Mouse (Mus musculus) liver, embryonic 13.5 days (tissue): ENCODE measurements around the gene Mettl7a3. TPM values are rescaled to one million over a fixed set of nuclear protein-coding genes. Genes with fewer than 3 reads are reported as not detected.
"Not testable (repeated sequence)": the region's sequence is repeated elsewhere in the genome, so short reads cannot be mapped to it uniquely, and the experiment has no call there.

Source experiments
- ATAC-seq: fragments of 200-750 bp; cut with Nextera tagmentation; 2 replicates; pipeline ENCODE4 v1.8.0; 2017; ENCODE audit warnings: low read depth, mild to moderate bottlenecking, moderate number of reproducible peaks, moderate library complexity
- DNase-seq: peaks from one replicate; pipeline ENCODE4 v3.0.0; 2022
- H3K27ac ChIP-seq: fragments of 300-500 bp; sonication (generic); 2 replicates; pipeline ENCODE4 v1.5.1; 2015; ENCODE audit warnings: moderate library complexity, mild to moderate bottlenecking, inconsistent platforms
- H3K27me3 ChIP-seq: fragments of 300-500 bp; sonication (generic); 2 replicates; pipeline ENCODE4 v1.6.1; 2015; ENCODE audit warnings: mild to moderate bottlenecking, inconsistent platforms
- H3K36me3 ChIP-seq: fragments of 300-500 bp; sonication (generic); 2 replicates; pipeline ENCODE4 v1.6.1; 2015; ENCODE audit warnings: mild to moderate bottlenecking, inconsistent platforms
- H3K4me1 ChIP-seq: fragments of 300-500 bp; sonication (generic); replicated peaks from 2 replicates; pipeline ENCODE4 v1.6.1; 2015; ENCODE audit warnings: inconsistent platforms
- H3K4me2 ChIP-seq: fragments of 300-500 bp; sonication (generic); 2 replicates; pipeline ENCODE4 v1.6.1; 2015; ENCODE audit warnings: inconsistent platforms, mild to moderate bottlenecking, moderate library complexity
- H3K4me3 ChIP-seq: fragments of 300-500 bp; sonication (generic); replicated peaks from 2 replicates; pipeline ENCODE4 v1.5.1; 2015; ENCODE audit warnings: mild to moderate bottlenecking, inconsistent platforms
- H3K9ac ChIP-seq: fragments of 300-500 bp; sonication (generic); 2 replicates; pipeline ENCODE4 v1.6.1; 2015; ENCODE audit warnings: mild to moderate bottlenecking, inconsistent platforms
- H3K9me3 ChIP-seq: fragments of 300-500 bp; sonication (generic); replicated peaks from 2 replicates; pipeline ENCODE4 v1.6.1; 2016; ENCODE audit warnings: inconsistent platforms
- WGBS: fragments of 180-500 bp; shearing (Covaris S2); methylation state at CpG from one replicate; pipeline ENCODE4 v1.1.7; 2015; ENCODE audit not compliant: insufficient replicate concordance; 5-methylcytosine and 5-hydroxymethylcytosine counted together
- polyA plus RNA-seq: library from polyadenylated mRNA; unstranded; fragments of >200 nt; fragmentation: Nextera tagmentation; extraction: Ambion mirVana; gene quantifications from 2 replicates; pipeline ENCODE4 v1.2.1, GENCODE M21; 2015

Mettl7a3 gene
- polyA plus RNA-seq, 1 experiment from 2014 or later, result not detected

- no peak within 1 kb of the TSS for H3K4me3 ChIP-seq
- no peaks in the 10 kb centered on the region for H3K36me3 ChIP-seq
- ATAC-seq (no peak), DNase-seq (no peak)
- H3K9me3 ChIP-seq, result no peaks in the 10 kb centered on the region
- no peak within 1 kb of the TSS for H3K27ac ChIP-seq
- no peak within 1 kb of the TSS for H3K4me2 ChIP-seq
- no peaks in the 10 kb centered on the region for H3K4me1 ChIP-seq
- 71% methylated on average over 7 of the region's 7 CpGs for WGBS
- H3K9ac ChIP-seq, result no peak within 1 kb of the TSS
- H3K27me3 ChIP-seq, result no peaks in the 10 kb centered on the region
Observed at GRCm38 (mm10) chr15:100364242-100364641, 29.5 kb downstream of the Mettl7a3 start, which contains the start of gene Higd1c. Higd1c (plus strand) TSS chr15:100364542.

DNA sequence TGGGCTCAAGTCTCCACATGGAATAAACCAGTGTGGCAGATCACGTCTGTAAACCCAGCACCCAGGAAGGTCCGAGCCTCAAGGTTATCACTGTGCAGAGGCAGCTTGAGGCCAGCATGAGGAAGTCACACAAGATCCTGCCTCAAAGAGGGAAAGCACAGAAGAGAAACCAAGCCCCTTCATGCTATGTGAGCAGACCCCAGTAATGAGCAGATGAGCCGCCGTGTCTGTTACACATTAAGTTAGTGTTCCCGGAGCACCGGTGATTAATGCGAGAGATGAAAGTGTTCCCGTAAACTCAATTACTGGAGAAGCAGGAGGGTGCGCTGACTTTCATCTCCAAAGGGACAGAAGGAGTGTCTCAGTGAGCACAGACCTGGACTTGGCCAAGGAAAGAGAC, 31.2 kb downstream of the Mettl7a3 start:
- not testable (repeated sequence) for H3K4me3 ChIP-seq, H3K36me3 ChIP-seq, H3K9ac ChIP-seq, H3K4me2 ChIP-seq, H3K4me1 ChIP-seq, H3K27me3 ChIP-seq, DNase-seq, ATAC-seq, H3K9me3 ChIP-seq, H3K27ac ChIP-seq
- 72% methylated on average over 9 of the region's 9 CpGs for WGBS

- Histone ChIP-seq H3K4me2 (no peak overlapping the region), H3K9ac (no peak overlapping the region), H3K36me3 (no peaks in the 10 kb centered on the region), H3K9me3 (no peaks in the 10 kb centered on the region), H3K27ac (no peak overlapping the region), H3K4me3 (no peak overlapping the region), H3K4me1 (no peaks in the 10 kb centered on the region), H3K27me3 (no peaks in the 10 kb centered on the region)
- no peak for DNase-seq
- whole genome bisulfite sequencing, result 64% methylated on average over 7 of the region's 7 CpGs
- no peak for ATAC-seq
Observed at GRCm38 (mm10) chr15:100367119-100367518, 32.4 kb downstream of the Mettl7a3 start.

GRCm38 (mm10) chr15:100375066-100375465, 40.3 kb downstream of the Mettl7a3 start:
- 22% methylated on average over 5 of the region's 5 CpGs for WGBS
- Histone ChIP-seq H3K27me3 (no peaks in the 10 kb centered on the region), H3K27ac (no peak overlapping the region), H3K4me2 (no peak overlapping the region), H3K4me3 (no peak overlapping the region), H3K9ac (no peak overlapping the region), H3K4me1 (peaks cover 4% of the 10 kb centered on the region; the same call in 1 of the 2 replicates), H3K9me3 (no peaks in the 10 kb centered on the region), H3K36me3 (no peaks in the 10 kb centered on the region)
- no peak for ATAC-seq
- peak; percentile 51 for DNase-seq

- not testable (repeated sequence) for H3K9ac ChIP-seq, H3K27ac ChIP-seq, H3K4me1 ChIP-seq, H3K9me3 ChIP-seq, H3K4me3 ChIP-seq, H3K4me2 ChIP-seq, H3K36me3 ChIP-seq, H3K27me3 ChIP-seq
- peak; percentile 35 for ATAC-seq
- peak; percentile 24 for DNase-seq
- WGBS, result 29% methylated on average over 4 of the region's 9 CpGs
Observed at GRCm38 (mm10) chr15:100377847-100378505, 43.2 kb downstream of the Mettl7a3 start.

DNA sequence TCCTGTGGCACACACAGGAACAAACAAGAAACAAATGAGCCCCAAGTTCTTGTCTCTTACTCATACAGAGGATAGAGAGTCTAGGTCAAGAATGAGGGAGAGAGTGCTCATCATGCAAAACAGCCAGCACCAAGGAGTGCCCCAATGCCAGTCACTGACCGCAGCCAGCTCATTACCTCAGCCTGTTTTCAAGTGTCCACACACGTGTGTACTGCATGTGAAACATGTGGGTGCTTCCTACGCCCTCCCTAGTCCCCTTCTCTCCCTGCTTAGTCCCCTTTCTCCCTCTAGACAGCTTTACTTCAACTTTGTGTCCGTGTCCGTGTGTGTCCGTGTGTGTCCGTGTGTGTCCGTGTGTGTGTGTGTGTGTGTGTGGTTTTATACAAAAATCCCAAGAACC, 44.9 kb downstream of the Mettl7a3 start:
- no peak overlapping the region for H3K4me3 ChIP-seq
- no peaks in the 10 kb centered on the region for H3K9me3 ChIP-seq
- H3K4me1 ChIP-seq, result peaks cover 4% of the 10 kb centered on the region; the same call in 1 of the 2 replicates
- DNase-seq (no peak), ATAC-seq (no peak)
- 69% methylated on average over 8 of the region's 8 CpGs for WGBS
- no peak overlapping the region for H3K9ac ChIP-seq
- no peaks in the 10 kb centered on the region for H3K27me3 ChIP-seq
- H3K4me2 ChIP-seq, result no peak overlapping the region
- H3K36me3 ChIP-seq, result no peaks in the 10 kb centered on the region
- no peak overlapping the region for H3K27ac ChIP-seq

GRCm38 (mm10) chr15:100380104-100380503, 45.4 kb downstream of the Mettl7a3 start:
- Histone ChIP-seq H3K4me2 (no peak overlapping the region), H3K9me3 (no peaks in the 10 kb centered on the region), H3K9ac (no peak overlapping the region), H3K27me3 (no peaks in the 10 kb centered on the region), H3K4me1 (peaks cover 4% of the 10 kb centered on the region; the same call in 1 of the 2 replicates), H3K4me3 (no peak overlapping the region), H3K36me3 (no peaks in the 10 kb centered on the region), H3K27ac (no peak overlapping the region)
- WGBS, result 36% methylated on average over 2 of the region's 2 CpGs
- ATAC-seq, result no peak
- DNase-seq, result no peak

DNA sequence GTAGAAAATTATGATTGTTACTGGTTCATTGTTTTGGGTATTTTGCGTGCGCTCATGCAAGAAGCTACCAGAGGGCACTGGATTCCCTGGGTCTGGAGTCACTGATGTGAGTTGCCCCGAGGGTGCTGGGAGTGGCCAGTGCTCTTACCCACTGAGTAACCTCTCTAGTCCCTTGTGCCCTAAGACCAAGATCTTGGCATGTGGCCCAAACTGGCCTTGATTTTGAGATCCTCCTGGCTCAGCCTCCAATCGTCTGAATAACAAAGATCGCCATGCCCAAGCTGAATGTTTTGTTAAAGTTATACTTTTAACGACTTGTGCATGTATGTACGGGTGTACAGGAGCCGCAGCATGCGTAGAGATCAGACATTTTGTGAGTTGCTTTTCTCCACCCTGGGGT, 51.0 kb downstream of the Mettl7a3 start:
- Histone ChIP-seq H3K9me3 (no peaks in the 10 kb centered on the region), H3K9ac (no peak overlapping the region), H3K4me2 (no peak overlapping the region), H3K27me3 (no peaks in the 10 kb centered on the region), H3K4me3 (no peak overlapping the region), H3K36me3 (peaks cover 19% of the 10 kb centered on the region), H3K27ac (no peak overlapping the region), H3K4me1 (peaks cover 26% of the 10 kb centered on the region)
- WGBS, result 81% methylated on average over 9 of the region's 9 CpGs
- DNase-seq (no peak), ATAC-seq (no peak)

- Histone ChIP-seq H3K9me3 (no peaks in the 10 kb centered on the region), H3K9ac (no peak overlapping the region), H3K36me3 (peaks cover 32% of the 10 kb centered on the region), H3K4me2 (no peak overlapping the region), H3K27me3 (no peaks in the 10 kb centered on the region), H3K4me3 (no peak overlapping the region), H3K4me1 (peaks cover 45% of the 10 kb centered on the region), H3K27ac (peak overlapping the region; percentile 25; the same call in 1 of the 2 replicates)
- DNase-seq, result no peak
- 91% methylated on average over 17 of the region's 17 CpGs for WGBS
- ATAC-seq, result no peak
Observed at GRCm38 (mm10) chr15:100387544-100388223, 53.0 kb downstream of the Mettl7a3 start.

DNA sequence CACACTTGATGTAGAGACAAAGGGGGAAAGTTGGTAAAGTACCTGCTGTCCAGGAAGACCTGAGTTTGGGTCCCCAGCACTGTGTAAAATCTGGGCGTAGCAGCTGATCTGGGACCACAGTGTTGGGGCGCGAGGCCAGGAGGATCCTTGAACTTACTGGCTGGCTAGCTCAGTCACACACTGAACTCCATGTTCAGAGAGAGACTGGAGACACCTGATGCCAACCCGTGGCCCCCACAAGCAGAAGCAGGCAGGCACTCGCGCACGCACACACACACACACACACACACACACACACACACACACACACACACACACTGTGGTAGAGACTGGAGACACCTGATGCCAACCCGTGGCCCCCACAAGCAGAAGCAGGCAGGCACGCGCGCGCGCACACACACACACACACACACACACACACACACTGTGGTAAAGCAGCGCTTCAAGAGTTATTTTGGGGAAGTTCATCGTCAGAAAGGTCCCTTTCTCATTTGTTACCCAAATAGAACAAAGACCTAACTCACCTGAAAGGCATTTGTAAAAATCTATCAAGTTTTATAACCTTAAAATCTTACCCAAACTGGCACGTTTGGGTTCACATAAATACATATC, 53.6 kb downstream of the Mettl7a3 start:
- H3K4me3 ChIP-seq, result no peak overlapping the region
- no peak for ATAC-seq
- peaks cover 38% of the 10 kb centered on the region for H3K36me3 ChIP-seq
- DNase-seq, result no peak
- H3K27ac ChIP-seq, result no peak overlapping the region; the same call in 1 of the 2 replicates
- 74% methylated on average over 16 of the region's 16 CpGs for WGBS
- H3K4me2 ChIP-seq, result no peak overlapping the region
- H3K9ac ChIP-seq, result no peak overlapping the region
- H3K4me1 ChIP-seq, result peaks cover 52% of the 10 kb centered on the region
- no peaks in the 10 kb centered on the region for H3K27me3 ChIP-seq
- no peaks in the 10 kb centered on the region for H3K9me3 ChIP-seq

- Histone ChIP-seq H3K4me1 (peaks cover 57% of the 10 kb centered on the region), H3K9me3 (no peaks in the 10 kb centered on the region), H3K27ac (no peak overlapping the region; the same call in 1 of the 2 replicates), H3K4me3 (no peak overlapping the region), H3K36me3 (peaks cover 44% of the 10 kb centered on the region), H3K27me3 (no peaks in the 10 kb centered on the region), H3K9ac (0 out of 2 replicates have a peak overlapping the region, but pooled peaks have one; percentile 20), H3K4me2 (no peak overlapping the region)
- no peak for DNase-seq
- 80% methylated on average over 9 of the region's 9 CpGs for WGBS
- ATAC-seq, result no peak
Observed at GRCm38 (mm10) chr15:100388886-100389285, 54.2 kb downstream of the Mettl7a3 start.
